Mouse (Mus musculus) cerebellum, postnatal 14 days (tissue): Measurements from ENCODE around the gene Suclg2.

Experiments used
- DNase-seq, 2 experiments: peaks; one replicate each; pipeline ENCODE4 v3.0.0; 2021; ENCODE audit warnings: mixed read lengths in 2 of 2

The Suclg2 gene

GRCm38 (mm10) chr6:95699326-95699725 is 19.3 kb downstream of the Suclg2 start:
- no peak for DNase-seq

DNA sequence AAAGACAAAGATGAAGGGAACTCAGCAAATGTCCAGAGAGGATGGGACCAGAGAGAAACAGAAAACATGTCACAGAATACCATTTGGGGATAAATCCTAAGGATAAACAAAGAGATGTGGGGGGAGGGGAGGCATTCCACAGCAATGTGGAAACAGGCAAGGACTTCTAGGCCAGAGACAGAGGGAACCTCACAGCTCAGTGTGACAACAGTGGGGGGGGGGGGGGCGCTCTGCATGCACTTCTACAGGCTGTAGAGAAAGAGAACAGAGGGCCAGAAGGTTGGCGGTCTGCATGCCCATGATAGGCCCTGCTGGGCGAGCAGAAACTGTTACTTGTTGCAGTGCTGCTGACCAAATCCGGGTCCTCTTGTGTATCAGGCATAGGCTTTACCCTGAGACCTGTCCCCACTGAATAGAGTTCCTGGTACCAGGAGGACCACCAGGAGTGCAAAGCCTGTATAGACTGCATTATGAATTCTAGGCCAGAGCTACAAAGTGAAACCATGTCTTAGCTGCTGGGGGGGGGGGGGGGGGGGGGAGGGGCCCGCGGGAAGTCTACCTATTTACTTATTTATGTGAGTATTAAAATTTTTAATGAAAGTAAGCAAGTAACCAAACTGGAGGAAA is 20.0 kb downstream of the Suclg2 start:
- DNase-seq, result no peak

GRCm38 (mm10) chr6:95694910-95695309 is 23.7 kb downstream of the Suclg2 start:
- DNase-seq, result no peak

DNA sequence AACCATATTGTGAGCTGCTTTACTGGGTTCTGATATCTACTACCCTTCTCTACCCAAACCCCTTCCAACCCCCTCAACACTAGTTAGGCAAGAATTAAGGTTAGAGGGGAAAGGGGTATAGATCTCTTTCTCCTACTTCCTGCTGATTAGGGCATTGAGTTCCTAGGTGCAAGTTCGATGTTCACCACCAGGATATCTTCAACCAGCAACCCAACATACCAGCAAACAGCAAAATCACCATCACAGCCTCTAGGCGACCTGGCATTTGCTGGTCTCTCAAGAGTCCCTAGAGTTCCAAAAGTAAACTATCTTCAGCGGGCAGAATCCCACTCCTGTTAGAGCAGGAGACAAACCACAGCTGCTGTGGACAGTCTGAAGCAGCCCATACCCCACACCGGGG is 33.4 kb downstream of the Suclg2 start:
- no peak for DNase-seq

GRCm38 (mm10) chr6:95679718-95680117 is 38.9 kb downstream of the Suclg2 start:
- DNase-seq, result no peak

DNA sequence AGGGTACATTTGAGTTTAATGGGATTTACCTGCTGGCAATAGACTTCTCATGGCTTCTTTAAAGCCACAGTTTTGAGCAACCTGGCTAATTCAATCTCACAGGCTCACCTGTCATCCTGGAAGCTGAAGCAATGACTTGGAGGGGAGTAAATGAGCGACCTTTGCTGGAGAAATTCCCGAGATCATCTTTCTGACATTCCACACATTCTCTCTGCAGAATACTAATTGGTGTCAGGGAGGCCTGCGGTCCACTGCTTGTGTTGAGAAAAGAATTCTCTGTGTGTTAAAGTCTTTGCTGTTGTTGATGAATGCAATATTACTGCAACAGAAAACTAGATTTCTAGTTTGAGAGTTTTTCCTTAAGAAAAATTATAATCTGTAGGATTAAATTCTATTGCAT is 39.3 kb downstream of the Suclg2 start:
- no peak for DNase-seq

DNA sequence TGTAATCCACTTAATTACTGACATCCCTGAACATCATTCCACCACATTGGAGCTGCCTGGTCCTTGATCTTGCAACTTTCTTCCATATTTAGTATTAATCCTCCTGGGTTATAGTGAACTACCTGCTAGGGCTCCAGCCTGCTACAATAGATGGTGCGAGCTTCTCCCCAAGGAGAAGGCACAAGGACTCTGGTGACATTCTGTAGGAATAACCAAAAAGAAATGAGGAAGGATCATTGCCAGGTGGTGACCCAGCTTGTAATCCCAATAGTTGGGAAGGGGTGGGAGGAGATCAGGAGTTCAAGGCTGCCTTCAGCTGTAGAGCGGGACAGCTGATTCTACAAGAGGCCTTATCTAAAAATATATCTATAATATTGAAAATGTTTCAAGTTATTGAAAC is 41.6 kb downstream of the Suclg2 start:
- DNase-seq, result no peak

DNA sequence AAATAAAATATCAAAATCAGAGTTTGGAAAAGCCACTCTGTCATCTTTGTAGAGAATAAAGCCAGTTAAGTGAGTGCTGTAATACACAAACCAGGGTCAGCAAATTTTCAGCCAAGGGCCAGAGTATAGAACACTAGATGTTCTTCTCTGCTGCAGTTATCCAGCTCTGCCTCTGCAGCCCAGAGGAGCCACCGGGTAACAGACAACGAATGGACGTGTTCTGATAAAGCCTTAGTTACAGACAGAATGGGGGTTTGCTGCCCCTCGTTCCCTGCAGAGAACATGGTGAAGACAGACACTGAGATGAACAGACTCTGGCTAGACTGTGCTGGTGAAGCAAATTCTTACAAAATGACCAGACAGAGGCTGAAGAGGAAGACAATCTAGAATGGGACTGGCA is 42.2 kb downstream of the Suclg2 start:
- DNase-seq, result no peak

GRCm38 (mm10) chr6:95675059-95675705 is 43.4 kb downstream of the Suclg2 start:
- peak in 1 of 2 experiments; percentile 13 for DNase-seq

DNA sequence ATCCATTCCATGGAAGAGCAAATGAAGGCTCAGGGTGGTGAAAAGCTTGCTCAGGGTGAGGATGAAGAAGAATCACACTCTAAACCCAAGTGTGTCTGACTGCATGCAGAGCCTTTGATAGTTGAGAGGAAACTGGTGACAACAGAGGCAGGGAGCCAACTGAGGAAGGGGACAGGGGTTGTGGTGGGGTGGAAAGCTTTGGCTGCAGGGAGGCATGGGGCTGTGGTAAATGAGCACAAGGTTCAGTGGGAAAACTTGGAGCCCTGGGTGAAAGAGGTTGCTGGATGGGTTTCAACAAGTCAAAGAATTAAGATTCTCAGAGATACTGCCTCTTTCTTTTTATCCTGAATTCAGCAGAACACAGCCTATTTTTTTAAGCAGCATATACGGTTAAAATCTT is 43.9 kb downstream of the Suclg2 start:
- no peak for DNase-seq

DNA sequence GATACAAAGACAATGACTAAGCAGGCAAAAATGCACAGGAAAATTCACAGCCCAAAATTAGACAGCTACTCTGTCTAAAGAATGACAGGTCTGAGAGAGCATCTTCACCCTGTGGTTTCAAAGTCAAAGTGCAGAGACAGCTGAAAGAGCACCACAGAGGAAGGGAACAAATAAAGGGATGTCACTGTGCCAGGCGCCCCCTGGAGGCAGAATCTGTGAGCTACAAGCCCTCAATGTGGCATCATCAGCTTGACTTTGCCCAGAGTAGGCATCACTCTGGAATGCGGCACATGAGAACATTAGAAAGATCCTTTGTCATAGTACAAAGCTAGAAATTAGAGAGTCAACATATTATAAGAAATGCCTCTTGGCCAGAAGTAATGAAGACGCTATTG is 49.3 kb downstream of the Suclg2 start:
- peak; percentile 61 to 73 for DNase-seq

- DNase-seq, result no peak
These were observed 49.8 kb downstream of the Suclg2 start for GRCm38 (mm10) chr6:95668629-95669334.

DNA sequence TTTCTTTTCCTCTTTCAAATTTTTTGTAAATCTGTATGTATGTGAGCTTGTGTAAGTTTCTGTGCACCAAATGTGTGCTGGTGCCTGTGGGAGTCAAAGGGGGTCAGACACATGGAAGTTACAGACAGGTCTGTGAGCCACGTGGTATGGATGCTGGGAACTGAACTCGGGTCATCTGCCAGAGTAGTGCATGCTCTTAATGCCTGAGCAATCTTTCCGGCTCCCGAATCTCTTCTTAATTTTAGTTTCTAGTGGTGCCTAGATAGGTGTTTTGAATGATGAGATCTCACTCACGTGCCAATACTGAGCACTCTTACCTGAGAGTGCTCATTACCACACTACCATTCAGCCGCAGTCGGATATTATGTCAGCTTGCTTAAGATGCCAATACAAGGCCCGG is 60.9 kb downstream of the Suclg2 start:
- DNase-seq, result no peak

DNA sequence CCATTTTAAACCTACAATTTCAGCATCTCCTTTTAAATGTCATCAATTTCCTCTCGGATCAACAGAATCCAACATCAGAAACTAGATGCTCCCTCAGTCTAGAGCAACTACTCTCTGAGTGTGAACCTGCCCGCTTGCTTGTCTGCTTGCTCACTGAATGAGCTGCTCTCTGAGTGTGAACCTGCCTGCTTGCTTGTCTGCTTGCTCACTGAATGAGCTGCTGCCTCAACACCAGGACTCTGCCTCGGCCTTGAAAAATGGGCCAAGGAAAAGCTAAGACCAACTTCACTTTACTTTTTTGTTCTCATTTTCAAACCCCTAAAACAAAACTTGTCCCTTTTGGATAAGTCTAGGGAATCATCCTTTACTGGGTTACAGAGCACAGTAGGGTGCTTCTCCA is 64.9 kb downstream of the Suclg2 start:
- no peak for DNase-seq

- DNase-seq, result no peak
These were observed 65.8 kb downstream of the Suclg2 start for GRCm38 (mm10) chr6:95652774-95653173.

GRCm38 (mm10) chr6:95651391-95651876 is 67.2 kb downstream of the Suclg2 start:
- no peak for DNase-seq

DNA sequence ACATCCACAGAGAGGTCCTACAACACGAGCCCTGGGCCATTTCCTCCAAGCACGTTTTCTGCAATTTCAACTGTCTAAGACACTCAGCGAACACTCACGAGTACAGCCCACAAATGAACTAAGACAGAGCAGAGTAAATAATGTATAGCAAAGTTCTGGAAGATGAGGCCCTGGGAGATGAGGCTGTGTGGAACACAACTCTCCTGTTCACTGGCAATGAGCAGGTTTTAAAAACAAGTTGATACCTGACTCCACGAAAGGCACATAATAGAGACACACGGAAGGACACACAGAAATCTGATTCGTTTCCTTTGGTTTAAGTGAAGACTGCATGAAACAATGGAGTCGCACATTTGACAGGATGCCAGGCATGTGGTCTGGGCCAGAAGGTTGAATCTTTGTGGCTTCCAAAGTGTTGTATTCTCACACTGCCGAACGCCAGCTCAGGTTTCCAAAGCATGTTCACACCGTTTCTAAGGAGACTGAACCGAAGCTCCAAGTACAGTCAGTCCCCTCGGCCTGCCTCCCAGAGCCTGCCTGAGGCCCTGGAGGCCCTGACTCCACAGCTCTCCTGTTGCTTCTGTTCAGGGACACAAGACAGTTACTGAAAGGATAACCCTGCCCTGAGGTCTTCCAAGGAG is 68.4 kb downstream of the Suclg2 start:
- peak; percentile 20 to 26 for DNase-seq

DNA sequence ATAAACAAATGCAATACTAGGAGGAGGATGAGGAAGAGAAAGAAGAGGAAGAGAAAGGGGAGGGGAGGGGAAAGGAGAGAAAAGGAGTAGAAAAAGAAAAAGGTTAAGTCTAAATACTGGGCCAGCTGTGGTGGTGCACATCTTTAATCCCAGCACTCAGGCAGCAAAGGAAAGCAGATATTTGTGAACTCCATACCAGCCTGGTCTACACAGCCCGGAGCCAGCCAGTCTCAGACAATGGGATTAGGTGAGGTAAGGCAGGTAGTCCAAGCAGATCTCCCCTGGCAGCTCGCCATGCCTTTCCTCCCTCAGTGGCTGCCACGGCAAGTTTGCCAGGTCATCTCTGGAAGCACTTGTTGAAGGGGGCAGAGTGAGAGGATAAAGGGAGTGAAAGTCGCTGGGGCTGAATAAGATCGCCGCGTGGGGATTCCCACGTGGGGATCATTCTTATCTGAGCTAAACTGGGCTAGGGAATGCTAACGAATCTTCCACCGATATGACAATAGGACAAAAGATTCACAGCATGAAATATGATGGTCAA is 69.4 kb downstream of the Suclg2 start:
- DNase-seq, result peak; percentile 4 to 21

- DNase-seq, result no peak
These were observed 81.2 kb downstream of the Suclg2 start for GRCm38 (mm10) chr6:95637416-95637815.

- no peak for DNase-seq
These were observed 83.2 kb downstream of the Suclg2 start for GRCm38 (mm10) chr6:95635411-95635810.

- no peak for DNase-seq
These were observed 89.5 kb downstream of the Suclg2 start for GRCm38 (mm10) chr6:95629071-95629470.

DNA sequence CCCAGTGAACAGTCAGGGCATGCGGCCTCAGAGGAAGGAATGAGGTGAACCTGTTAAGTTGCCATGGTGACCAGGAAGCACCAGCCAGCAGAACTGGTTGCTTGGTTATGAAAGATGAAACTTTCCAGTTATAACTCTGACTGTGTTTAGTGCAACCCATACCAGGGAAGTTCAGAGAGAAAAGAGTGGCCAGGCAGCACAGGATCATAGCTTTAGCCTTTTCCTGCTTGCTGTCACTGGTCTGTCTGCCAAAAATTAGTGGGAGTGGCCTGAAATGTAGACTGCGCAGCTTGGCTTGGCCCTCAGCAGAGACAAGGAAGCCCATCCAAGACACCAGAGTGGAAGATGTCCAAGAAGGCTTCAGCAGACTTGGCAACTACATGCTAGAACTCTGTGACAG is 96.8 kb downstream of the Suclg2 start:
- DNase-seq, result peak; percentile 79 to 88

DNA sequence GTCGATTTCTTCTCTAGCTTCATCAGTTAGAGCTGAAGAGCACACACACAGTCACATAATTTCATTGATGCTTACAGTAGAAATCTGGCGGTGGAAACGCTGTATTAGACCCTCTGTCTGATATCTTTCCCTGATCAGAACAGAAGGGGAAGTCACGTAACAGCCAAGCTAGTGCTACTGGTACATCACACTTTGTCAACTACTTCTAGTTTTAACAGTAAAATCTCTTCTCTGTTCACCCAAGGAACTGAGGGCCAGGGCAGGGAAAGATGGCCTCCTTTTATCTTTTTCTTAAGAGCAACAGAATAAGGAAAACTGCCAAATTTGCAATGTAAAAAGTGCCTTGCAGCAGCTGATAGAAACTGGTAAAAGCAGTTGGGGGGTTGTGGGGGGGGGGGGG is 97.8 kb downstream of the Suclg2 start:
- no peak for DNase-seq
